Mouse (Mus musculus): ENCODE results near the gene Ano1. TPM values are rescaled to one million over a fixed set of nuclear protein-coding genes. Genes with fewer than 3 reads are reported as not detected.
A peak's percentile ranks its signal among the peaks of the same experiment; 100 is the strongest.

The Ano1 gene
- polyA plus RNA-seq, 1 experiment from 2014 or later: 8.3 TPM

- Histone ChIP-seq H3K4me3 (peak within 1 kb of the TSS; percentile 97), H3K4me1 (peaks cover 32% of the 10 kb centered on the region), H3K9ac (peak within 1 kb of the TSS; percentile 98), H3K27me3 (replicated peaks) (peaks cover 6% of the 10 kb centered on the region; the same call in 1 of the 2 replicates), H3K9me3 (no peaks in the 10 kb centered on the region), H3K27ac (replicated peaks) (peak within 1 kb of the TSS; percentile 52; the same call in 1 of the 2 replicates), H3K36me3 (peaks cover 38% of the 10 kb centered on the region), H3K4me2 (peak within 1 kb of the TSS; percentile 86)
- peak; percentile 95 for ATAC-seq (ENCODE audit: extremely low read depth, insufficient number of reproducible peaks, low FRiP score, low TSS enrichment)
- WGBS: under 1% methylated on average over 97 of the region's 97 CpGs
Measured at GRCm38 (mm10) chr7:144553237-144554122, 198.3 kb downstream of the Ano1 start, which contains the start of gene Ppfia1. Gene Ppfia1 (minus strand): TSS chr7:144553729.

- WGBS: 85% methylated on average over 8 of the region's 8 CpGs
- peak overlapping the region; percentile 97 for H3K4me3 ChIP-seq
Measured at GRCm38 (mm10) chr7:144552274-144552673, 199.5 kb downstream of the Ano1 start.

GRCm38 (mm10) chr7:144550811-144551210 lies 201.0 kb downstream of the Ano1 start:
- ATAC-seq (ENCODE audit: extremely low read depth, insufficient number of reproducible peaks, low FRiP score, low TSS enrichment): no peak
- no peak overlapping the region for H3K4me3 ChIP-seq
- H3K9me3 ChIP-seq: no peaks in the 10 kb centered on the region
- H3K36me3 ChIP-seq: peaks cover 57% of the 10 kb centered on the region
- peaks cover 6% of the 10 kb centered on the region; the same call in 1 of the 2 replicates for H3K27me3 ChIP-seq (replicated peaks)
- H3K4me2 ChIP-seq: no peak overlapping the region
- H3K27ac ChIP-seq (replicated peaks): no peak overlapping the region
- peak overlapping the region; percentile 38; the same call in 1 of the 2 replicates for H3K9ac ChIP-seq
- H3K4me1 ChIP-seq: peaks cover 36% of the 10 kb centered on the region
- 56% methylated on average over 1 of the region's 1 CpGs for WGBS

More at GRCm38 (mm10) chr7:144552274-144552673, 199.5 kb downstream of the Ano1 start:
- H3K4me1 ChIP-seq: peaks cover 32% of the 10 kb centered on the region
- peak overlapping the region; percentile 86 for H3K4me2 ChIP-seq
- H3K9me3 ChIP-seq: no peaks in the 10 kb centered on the region
- H3K27me3 ChIP-seq (replicated peaks): peaks cover 6% of the 10 kb centered on the region; the same call in 1 of the 2 replicates
- H3K36me3 ChIP-seq: peaks cover 46% of the 10 kb centered on the region
- ATAC-seq (ENCODE audit: extremely low read depth, insufficient number of reproducible peaks, low FRiP score, low TSS enrichment): no peak
- H3K9ac ChIP-seq: peak overlapping the region; percentile 98
- no peak overlapping the region for H3K27ac ChIP-seq (replicated peaks)

- Histone ChIP-seq H3K27ac (replicated peaks) (no peak overlapping the region), H3K9ac (no peak overlapping the region), H3K36me3 (peaks cover 57% of the 10 kb centered on the region), H3K27me3 (replicated peaks) (no peaks in the 10 kb centered on the region; the same call in 1 of the 2 replicates), H3K4me1 (peaks cover 42% of the 10 kb centered on the region), H3K4me3 (no peak overlapping the region), H3K4me2 (no peak overlapping the region), H3K9me3 (no peaks in the 10 kb centered on the region)
- WGBS: 96% methylated on average over 2 of the region's 2 CpGs
- ATAC-seq (ENCODE audit: extremely low read depth, insufficient number of reproducible peaks, low FRiP score, low TSS enrichment): no peak
Measured at GRCm38 (mm10) chr7:144549904-144550566, 201.7 kb downstream of the Ano1 start.

- H3K27me3 ChIP-seq (replicated peaks): no peaks in the 10 kb centered on the region
- peaks cover 22% of the 10 kb centered on the region for H3K4me1 ChIP-seq
- H3K4me3 ChIP-seq: no peak overlapping the region
- 0 out of 2 replicates have a peak overlapping the region, but pooled peaks have one; percentile 13 for H3K4me2 ChIP-seq
- H3K36me3 ChIP-seq: peaks cover 37% of the 10 kb centered on the region
- no peaks in the 10 kb centered on the region for H3K9me3 ChIP-seq
- no peak overlapping the region for H3K9ac ChIP-seq
- H3K27ac ChIP-seq (replicated peaks): peak overlapping the region; percentile 75
- WGBS: 43% methylated on average over 3 of the region's 3 CpGs
- no peak for ATAC-seq (ENCODE audit: extremely low read depth, insufficient number of reproducible peaks, low FRiP score, low TSS enrichment)
Measured at GRCm38 (mm10) chr7:144545231-144545630, 206.5 kb downstream of the Ano1 start.

GRCm38 (mm10) chr7:144541351-144541750 lies 210.4 kb downstream of the Ano1 start:
- no peak for ATAC-seq (ENCODE audit: extremely low read depth, insufficient number of reproducible peaks, low FRiP score, low TSS enrichment)
- WGBS: 71% methylated on average over 5 of the region's 5 CpGs
- peaks cover 5% of the 10 kb centered on the region for H3K36me3 ChIP-seq

GRCm38 (mm10) chr7:144539146-144539545 lies 212.6 kb downstream of the Ano1 start:
- no peaks in the 10 kb centered on the region for H3K36me3 ChIP-seq
- H3K27me3 ChIP-seq (replicated peaks): no peaks in the 10 kb centered on the region
- no peak overlapping the region for H3K4me2 ChIP-seq
- H3K9me3 ChIP-seq: no peaks in the 10 kb centered on the region
- peaks cover 62% of the 10 kb centered on the region for H3K4me1 ChIP-seq
- WGBS: 40% methylated on average over 2 of the region's 2 CpGs
- H3K27ac ChIP-seq (replicated peaks): peak overlapping the region; percentile 21; the same call in 1 of the 2 replicates
- no peak for ATAC-seq (ENCODE audit: extremely low read depth, insufficient number of reproducible peaks, low FRiP score, low TSS enrichment)
- 0 out of 2 replicates have a peak overlapping the region, but pooled peaks have one; percentile 8 for H3K9ac ChIP-seq
- no peak overlapping the region for H3K4me3 ChIP-seq

More at GRCm38 (mm10) chr7:144541351-144541750, 210.4 kb downstream of the Ano1 start:
- Histone ChIP-seq H3K27ac (replicated peaks) (no peak overlapping the region), H3K4me1 (peaks cover 60% of the 10 kb centered on the region), H3K4me2 (no peak overlapping the region), H3K27me3 (replicated peaks) (no peaks in the 10 kb centered on the region), H3K4me3 (no peak overlapping the region), H3K9ac (no peak overlapping the region), H3K9me3 (no peaks in the 10 kb centered on the region)

Other genes with a start within 250 kb of the Ano1 start
- 19.5 and 23.3 TPM in 2 replicates for gene Ppfia1, start 198.2 kb downstream of the Ano1 start, polyA plus RNA-seq (2015; fragmentation: Nextera tagmentation; extraction: Ambion mirVana)
- gene Fadd, start 169.5 kb downstream of the Ano1 start, polyA plus RNA-seq (2015; fragmentation: Nextera tagmentation; extraction: Ambion mirVana): 12.1 and 12.5 TPM in 2 replicates
- 0.18 and 0.20 TPM in 2 replicates for gene Fgf3, start 86.1 kb upstream of the Ano1 start, polyA plus RNA-seq (2015; fragmentation: Nextera tagmentation; extraction: Ambion mirVana)
- gene Fgf4, start 95.4 kb upstream of the Ano1 start, polyA plus RNA-seq (2015; fragmentation: Nextera tagmentation; extraction: Ambion mirVana): 0.08 TPM in 1 of 2 replicates, not detected in the other
- gene Fgf15, start 144.6 kb upstream of the Ano1 start, polyA plus RNA-seq (2015; fragmentation: Nextera tagmentation; extraction: Ambion mirVana): 0.11 TPM in 1 of 2 replicates, not detected in the other
- 19.7 and 21.3 TPM in 2 replicates for gene LTO1, start 163.1 kb upstream of the Ano1 start, polyA plus RNA-seq (2015; fragmentation: Nextera tagmentation; extraction: Ambion mirVana)
- 52.6 and 67.5 TPM in 2 replicates for gene Ccnd1, start 188.0 kb upstream of the Ano1 start, polyA plus RNA-seq (2015; fragmentation: Nextera tagmentation; extraction: Ambion mirVana)

All from heart, embryonic 13.5 days (tissue).